Mouse (Mus musculus): ENCODE measurements around the gene Gzf1. TPM values are rescaled to one million over a fixed set of nuclear protein-coding genes. Genes with fewer than 3 reads are reported as not detected.

Gzf1 gene
- 9.4 to 12.7 TPM (median 10.3 TPM) in 4 replicates for total RNA-seq (2023; ENCODE audit: inconsistent age)

DNA sequence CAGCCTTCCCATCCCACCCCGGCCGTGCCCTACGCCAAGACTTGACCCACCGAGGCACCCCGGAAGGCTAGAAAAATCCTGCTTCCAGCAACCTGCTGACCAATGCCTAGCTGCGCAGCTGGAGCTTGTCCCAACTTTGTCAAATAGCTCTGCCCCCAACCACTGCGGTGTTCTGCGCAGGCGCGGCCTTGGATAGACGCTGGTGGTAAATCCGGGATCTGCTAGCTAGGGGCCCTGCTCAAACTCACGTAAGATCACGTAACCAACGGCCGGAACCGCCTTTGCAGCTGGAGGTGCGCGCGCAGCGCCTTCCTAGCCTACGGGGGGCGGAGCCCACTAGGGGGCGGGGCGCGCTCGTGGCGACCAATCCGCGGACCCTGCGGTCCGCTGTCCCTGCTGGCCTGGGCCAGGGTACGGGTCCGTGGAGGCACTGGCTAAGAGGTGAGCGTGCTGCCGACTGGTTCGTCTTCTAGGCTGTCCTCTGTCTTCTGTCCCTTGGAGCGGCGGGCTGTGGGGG, at the start of gene Gzf1:
Gzf1 (plus strand) TSS at position 249 of the 517 bp plus-strand sequence.

DNA sequence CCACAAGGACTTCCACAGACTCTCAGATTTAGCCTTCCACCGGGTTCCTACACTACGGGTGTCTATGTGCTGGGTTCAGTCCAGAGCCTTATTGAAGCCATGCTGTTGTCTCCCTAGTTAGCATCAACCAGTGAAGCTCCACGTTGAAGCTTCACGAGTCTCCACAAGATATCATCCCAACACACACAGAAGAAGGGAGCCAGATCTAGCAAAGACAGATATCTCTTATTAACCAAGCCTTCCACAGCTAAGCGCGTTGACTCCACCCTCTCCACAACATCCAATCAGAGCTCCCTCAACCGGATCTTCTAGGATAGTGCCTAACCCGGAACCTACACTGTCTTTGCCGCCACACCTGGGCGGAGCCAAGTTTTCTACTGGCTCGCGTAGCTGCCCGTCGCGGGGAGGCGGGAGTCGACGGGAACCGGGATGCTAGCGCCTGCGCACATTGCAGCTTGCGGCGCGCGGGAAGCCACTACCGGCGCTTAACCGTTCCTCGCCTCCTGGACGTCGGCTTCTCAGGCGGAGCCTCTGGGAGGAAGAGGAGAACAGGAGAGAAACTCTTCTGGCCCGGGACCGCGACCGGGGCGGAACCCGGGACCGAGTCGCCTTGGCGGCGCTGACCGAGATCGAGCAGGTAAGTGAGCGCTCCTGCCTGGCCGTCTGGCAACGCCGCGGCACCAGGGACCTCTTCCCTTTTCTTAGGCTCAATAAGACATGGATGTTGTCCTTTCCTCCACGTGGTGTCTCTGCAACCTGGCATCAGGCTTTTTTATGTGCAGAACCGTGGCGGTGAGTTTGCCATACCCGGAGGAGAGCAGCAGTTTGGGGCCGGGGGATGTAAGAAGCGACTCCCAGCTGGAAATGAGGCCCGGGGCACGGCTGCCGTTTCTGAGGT, 8.4 kb upstream of the Gzf1 start, which contains the start of gene Nxt1:
Nxt1 (plus strand) TSS at position 403 of the 898 bp plus-strand sequence.

DNA sequence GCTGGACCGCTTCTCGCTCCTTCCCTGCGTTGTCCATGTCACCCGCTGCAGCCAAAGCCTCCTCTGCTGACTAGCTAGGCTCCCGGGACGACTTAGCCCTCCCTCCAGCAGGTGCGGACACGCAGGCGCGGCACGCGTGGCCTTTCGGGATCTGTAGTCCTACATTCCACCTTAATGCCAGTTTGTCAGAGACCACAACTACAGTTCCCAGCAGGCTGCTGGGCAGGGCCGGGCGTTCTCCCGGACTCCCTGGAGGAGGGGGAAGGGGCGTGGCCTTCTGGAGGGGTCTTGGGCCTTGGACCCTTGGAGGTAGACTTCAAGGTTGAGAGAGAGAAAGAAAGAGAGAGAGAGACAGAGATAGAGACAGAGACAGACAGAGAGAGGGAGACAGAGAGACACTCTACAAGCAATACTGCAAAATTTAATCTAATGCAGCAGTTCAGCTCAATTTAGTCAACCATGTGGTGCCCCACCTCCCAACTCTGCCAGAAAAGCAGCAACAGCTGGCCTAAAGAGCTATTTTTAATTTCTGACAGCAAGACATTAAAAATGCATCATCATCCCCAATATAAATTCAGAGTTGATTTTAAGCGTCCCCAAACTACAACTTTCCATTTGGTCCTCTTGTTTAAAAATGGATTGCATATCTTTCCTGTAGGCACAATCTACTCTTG, 51.6 kb downstream of the Gzf1 start, which contains the start of gene Napb:
Napb (minus strand) TSS at position 141 of the 674 bp plus-strand sequence.

Other genes with a start within 250 kb of the Gzf1 start
- 10.1 to 11.3 TPM (median 10.7 TPM) in 4 replicates for gene Cd93, start 237.5 kb upstream of the Gzf1 start, total RNA-seq (2023; ENCODE audit: inconsistent age)
- 9.2 to 17.2 TPM (median 15.0 TPM) in 4 replicates for gene Nxt1, start 8.4 kb upstream of the Gzf1 start, total RNA-seq (2023; ENCODE audit: inconsistent age)
- gene Napb, start 51.4 kb downstream of the Gzf1 start, total RNA-seq (2023; ENCODE audit: inconsistent age): 0.48 to 0.75 TPM (median 0.61 TPM) in 4 replicates
- gene Cstl1, start 69.3 kb downstream of the Gzf1 start, total RNA-seq (2023; ENCODE audit: inconsistent age): not detected in 4 replicates
- not detected in 4 replicates for gene Cst11, start 90.5 kb downstream of the Gzf1 start, total RNA-seq (2023; ENCODE audit: inconsistent age)
- gene 8030411F24Rik, start 101.0 kb downstream of the Gzf1 start, total RNA-seq (2023; ENCODE audit: inconsistent age): not detected in 4 replicates
- gene Cst12, start 108.3 kb downstream of the Gzf1 start, total RNA-seq (2023; ENCODE audit: inconsistent age): not detected in 4 replicates
- not detected in 4 replicates for gene Cst8, start 117.8 kb downstream of the Gzf1 start, total RNA-seq (2023; ENCODE audit: inconsistent age)
- not detected in 4 replicates for gene Cst13, start 139.1 kb downstream of the Gzf1 start, total RNA-seq (2023; ENCODE audit: inconsistent age)
- gene Cst9, start 154.1 kb downstream of the Gzf1 start, total RNA-seq (2023; ENCODE audit: inconsistent age): not detected in 4 replicates
- not detected in 4 replicates for gene 9230104L09Rik, start 184.0 kb downstream of the Gzf1 start, total RNA-seq (2023; ENCODE audit: inconsistent age)
- 164 to 193 TPM (median 173 TPM) in 4 replicates for gene Cst3, start 194.7 kb downstream of the Gzf1 start, total RNA-seq (2023; ENCODE audit: inconsistent age)